Mouse (Mus musculus): ENCODE data around the gene Topbp1. TPM values are rescaled to one million over a fixed set of nuclear protein-coding genes. Genes with fewer than 3 reads are reported as not detected.

The Topbp1 gene
- polyA plus RNA-seq, 1 experiment from 2014 or later: 79.3 TPM

Other genes with a start within 250 kb of the Topbp1 start
- 12.3 and 19.9 TPM in 2 replicates for gene Rab6b, start 193.4 kb upstream of the Topbp1 start, polyA plus RNA-seq (2016; fragmentation: Nextera tagmentation; extraction: Ambion mirVana)
- 68.2 and 68.4 TPM in 2 replicates for gene Srprb, start 103.1 kb upstream of the Topbp1 start, polyA plus RNA-seq (2016; fragmentation: Nextera tagmentation; extraction: Ambion mirVana)
- 0.75 TPM in 1 of 2 replicates, not detected in the other for gene Gm20425, start 74.9 kb upstream of the Topbp1 start, polyA plus RNA-seq (2016; fragmentation: Nextera tagmentation; extraction: Ambion mirVana)
- gene Trf, start 74.8 kb upstream of the Topbp1 start, polyA plus RNA-seq (2016; fragmentation: Nextera tagmentation; extraction: Ambion mirVana): 14.6 and 20.6 TPM in 2 replicates
- 3.5 and 4.5 TPM in 2 replicates for gene 1300017J02Rik, start 133 bp upstream of the Topbp1 start, polyA plus RNA-seq (2016; fragmentation: Nextera tagmentation; extraction: Ambion mirVana)
- gene Cdv3, start 60.6 kb downstream of the Topbp1 start, polyA plus RNA-seq (2016; fragmentation: Nextera tagmentation; extraction: Ambion mirVana): 166 and 168 TPM in 2 replicates
- gene Bfsp2, start 175.2 kb downstream of the Topbp1 start, polyA plus RNA-seq (2016; fragmentation: Nextera tagmentation; extraction: Ambion mirVana): 0.75 and 2.0 TPM in 2 replicates

Data from midbrain, embryonic 10.5 days (tissue).